Mouse (Mus musculus): ENCODE data around the gene Cdk13. TPM values are rescaled to one million over a fixed set of nuclear protein-coding genes. Genes with fewer than 3 reads are reported as not detected.

The Cdk13 gene
- polyA plus RNA-seq, 1 experiment: 34.0 TPM

DNA sequence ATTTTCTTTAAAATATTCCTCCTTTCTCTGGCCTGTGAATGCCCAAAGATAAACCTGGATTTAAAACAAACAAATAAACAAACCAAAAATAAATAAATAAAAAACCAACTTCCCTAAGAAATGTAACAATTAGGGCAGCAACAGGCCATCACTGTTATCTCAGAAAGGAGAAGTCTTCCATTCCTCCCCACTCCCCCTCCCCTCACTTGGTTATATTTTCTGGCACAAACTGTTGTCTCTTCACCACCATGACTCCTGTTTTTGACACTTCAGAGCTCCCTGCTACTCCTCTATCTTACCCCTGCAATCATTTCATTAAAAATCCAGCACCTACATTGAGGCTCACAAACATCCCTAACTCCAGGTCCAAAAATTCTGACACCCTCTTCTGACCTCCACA, 31.8 kb downstream of the Cdk13 start:
- no peaks in the 10 kb centered on the region for H3K9me3 ChIP-seq
- H3K4me3 ChIP-seq (replicated peaks): no peak overlapping the region
- no peaks in the 10 kb centered on the region for H3K27me3 ChIP-seq (replicated peaks)
- H3K4me1 ChIP-seq: peaks cover 25% of the 10 kb centered on the region
- H3K36me3 ChIP-seq (replicated peaks; ENCODE audit: low read length): peaks cover 26% of the 10 kb centered on the region
- no peak for TF ChIP-seq GATA1 (IDR thresholded peaks at IDR 0.05; ENCODE audit: borderline replicate concordance, low read length)
- no peak for TF ChIP-seq FLI1 (IDR thresholded peaks at IDR 0.05; ENCODE audit: low read length)

DNA sequence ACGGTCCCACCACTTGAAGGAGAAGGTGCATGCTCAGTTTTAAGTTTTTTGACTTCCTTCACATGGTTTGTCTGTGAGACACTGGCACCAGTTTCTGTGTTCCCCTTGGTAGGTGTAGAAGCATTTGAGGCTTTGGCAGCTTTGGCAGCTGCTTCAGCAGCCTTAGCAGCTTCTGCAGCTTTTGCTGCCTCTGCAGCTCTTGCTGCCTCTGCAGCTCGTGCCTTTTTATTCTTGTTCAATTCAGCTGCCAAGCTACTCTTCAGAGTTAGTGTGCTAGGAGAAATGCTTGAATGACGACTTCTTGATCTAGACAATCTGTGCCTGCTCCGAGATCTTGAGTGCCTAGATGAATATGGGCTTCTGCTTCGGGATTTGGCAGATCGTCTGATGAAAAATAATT, 32.3 kb downstream of the Cdk13 start:
- no peak overlapping the region for H3K4me3 ChIP-seq (replicated peaks)

DNA sequence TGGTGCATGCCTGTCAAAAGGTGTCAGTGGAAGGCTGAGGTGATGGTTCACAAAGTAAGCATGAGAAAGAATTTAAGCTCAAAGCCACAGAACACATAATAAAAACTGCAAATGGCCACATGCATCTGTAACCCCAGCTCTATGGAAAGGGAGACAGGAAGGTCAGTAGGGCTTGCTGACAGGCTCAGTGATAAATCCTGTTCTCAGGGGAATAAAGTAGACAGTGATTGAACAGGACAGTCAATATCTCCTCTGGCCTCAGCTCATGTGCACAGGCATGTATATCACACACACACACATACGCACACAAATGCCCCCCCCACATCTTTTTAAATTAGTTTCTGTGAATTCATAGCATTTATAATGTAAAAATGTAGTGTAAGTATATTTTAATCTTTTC, 42.5 kb downstream of the Cdk13 start:
- Histone ChIP-seq H3K4me1 (peaks cover 12% of the 10 kb centered on the region), H3K36me3 (replicated peaks; ENCODE audit: low read length) (peaks cover 63% of the 10 kb centered on the region), H3K9me3 (no peaks in the 10 kb centered on the region), H3K27me3 (replicated peaks) (no peaks in the 10 kb centered on the region), H3K4me3 (replicated peaks) (no peak overlapping the region)
- TF ChIP-seq FLI1 (IDR thresholded peaks at IDR 0.05; ENCODE audit: low read length) (no peak), GATA1 (IDR thresholded peaks at IDR 0.05; ENCODE audit: borderline replicate concordance, low read length) (no peak)

More for the DNA sequence above, 32.3 kb downstream of the Cdk13 start:
- TF ChIP-seq GATA1 (IDR thresholded peaks at IDR 0.05; ENCODE audit: borderline replicate concordance, low read length): no peak
- H3K4me1 ChIP-seq: peaks cover 25% of the 10 kb centered on the region
- H3K9me3 ChIP-seq: no peaks in the 10 kb centered on the region
- no peaks in the 10 kb centered on the region for H3K27me3 ChIP-seq (replicated peaks)
- H3K36me3 ChIP-seq (replicated peaks; ENCODE audit: low read length): peaks cover 22% of the 10 kb centered on the region

DNA sequence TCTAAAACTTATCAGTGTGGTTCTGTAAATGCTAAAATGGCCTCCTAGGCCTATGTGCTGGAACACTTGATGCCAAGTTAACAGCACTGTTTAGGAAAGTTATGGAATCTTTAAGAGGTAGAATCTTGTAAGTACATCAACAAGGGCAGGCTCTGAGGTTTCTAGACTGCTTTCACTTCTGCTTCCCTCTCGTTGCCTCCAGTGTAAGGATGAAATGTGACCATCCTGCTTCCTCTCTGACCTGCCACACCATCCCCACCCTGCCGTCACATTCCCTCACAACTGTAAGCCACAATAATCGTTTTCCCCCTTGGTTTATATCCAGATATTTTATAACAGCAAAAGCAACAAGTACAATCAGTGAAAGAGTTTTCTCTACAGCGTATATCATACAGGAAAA, 49.9 kb downstream of the Cdk13 start:
- TF ChIP-seq FLI1 (IDR thresholded peaks at IDR 0.05; ENCODE audit: low read length) (no peak), GATA1 (IDR thresholded peaks at IDR 0.05; ENCODE audit: borderline replicate concordance, low read length) (no peak)
- H3K4me1 ChIP-seq: peaks cover 8% of the 10 kb centered on the region
- peaks cover 36% of the 10 kb centered on the region for H3K36me3 ChIP-seq (replicated peaks; ENCODE audit: low read length)
- no peaks in the 10 kb centered on the region for H3K9me3 ChIP-seq
- H3K4me3 ChIP-seq (replicated peaks): peak overlapping the region; percentile 47
- H3K27me3 ChIP-seq (replicated peaks): no peaks in the 10 kb centered on the region

DNA sequence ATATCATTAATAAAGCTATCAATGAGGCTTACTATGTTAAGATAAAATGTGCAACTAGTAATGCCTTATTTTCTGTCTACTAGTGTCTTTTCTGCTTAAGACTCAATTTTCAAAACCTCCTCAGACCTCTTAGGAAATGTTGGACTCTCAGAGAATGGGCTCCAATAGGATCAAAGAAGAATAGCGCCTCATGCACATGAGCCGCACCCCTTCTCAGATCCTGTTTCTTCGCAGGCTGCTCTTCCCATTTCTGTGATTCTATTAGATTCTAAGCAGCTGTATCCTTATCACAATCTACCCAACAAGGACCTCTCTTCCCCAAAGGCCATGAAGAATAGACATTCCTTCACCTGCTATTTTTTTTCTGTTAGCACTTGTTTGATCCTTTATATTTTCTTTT, 76.1 kb downstream of the Cdk13 start:
- no peaks in the 10 kb centered on the region for H3K9me3 ChIP-seq
- H3K4me1 ChIP-seq: peaks cover 14% of the 10 kb centered on the region; the same call in 1 of the 2 replicates
- no peaks in the 10 kb centered on the region for H3K27me3 ChIP-seq (replicated peaks)
- no peak overlapping the region for H3K4me3 ChIP-seq (replicated peaks)
- H3K36me3 ChIP-seq (replicated peaks; ENCODE audit: low read length): peaks cover 57% of the 10 kb centered on the region
- TF ChIP-seq FLI1 (IDR thresholded peaks at IDR 0.05; ENCODE audit: low read length): no peak
- TF ChIP-seq GATA1 (IDR thresholded peaks at IDR 0.05; ENCODE audit: borderline replicate concordance, low read length): no peak

DNA sequence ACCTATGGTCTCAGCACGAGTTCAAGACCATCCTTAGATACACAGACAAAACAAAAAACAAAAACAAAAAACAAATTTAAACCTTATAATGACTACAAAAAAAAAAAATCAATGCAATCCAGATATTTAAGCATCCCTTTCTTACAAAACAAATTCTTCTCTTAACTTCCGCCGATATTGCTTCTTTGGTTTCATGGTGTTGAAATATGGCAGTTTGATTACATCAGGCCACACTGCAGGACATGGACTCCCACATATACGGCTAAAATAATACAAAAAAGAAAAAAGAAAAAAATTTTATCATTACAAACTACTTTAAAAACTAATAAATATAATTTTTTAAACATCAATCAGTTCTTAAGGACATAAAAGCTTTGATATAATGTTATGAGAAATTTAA, 77.0 kb downstream of the Cdk13 start:
- no peaks in the 10 kb centered on the region for H3K27me3 ChIP-seq (replicated peaks)
- no peak overlapping the region for H3K4me3 ChIP-seq (replicated peaks)
- peaks cover 60% of the 10 kb centered on the region for H3K36me3 ChIP-seq (replicated peaks; ENCODE audit: low read length)
- no peak for TF ChIP-seq GATA1 (IDR thresholded peaks at IDR 0.05; ENCODE audit: borderline replicate concordance, low read length)
- TF ChIP-seq FLI1 (IDR thresholded peaks at IDR 0.05; ENCODE audit: low read length): no peak
- no peaks in the 10 kb centered on the region for H3K9me3 ChIP-seq
- H3K4me1 ChIP-seq: peaks cover 14% of the 10 kb centered on the region; the same call in 1 of the 2 replicates

DNA sequence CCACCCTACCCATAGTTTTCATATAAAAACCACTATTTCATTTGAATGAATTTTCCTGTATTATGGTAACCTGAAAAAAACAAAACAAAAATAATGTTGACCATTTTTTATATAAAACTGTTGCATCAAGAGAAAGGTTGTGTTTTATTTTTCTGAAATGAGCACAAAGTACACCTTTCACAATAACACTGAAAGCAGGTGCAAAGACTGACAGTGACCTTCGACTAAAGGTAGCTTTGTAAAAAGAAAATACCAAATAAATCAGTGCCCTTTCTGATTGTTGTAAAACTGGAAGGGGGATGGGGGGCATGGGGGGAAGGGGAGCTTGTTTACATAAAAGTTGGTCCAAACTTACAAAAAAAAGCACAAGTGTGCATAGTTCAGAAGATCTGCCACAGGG, 87.5 kb downstream of the Cdk13 start:
- TF ChIP-seq FLI1 (IDR thresholded peaks at IDR 0.05; ENCODE audit: low read length) (no peak), GATA1 (IDR thresholded peaks at IDR 0.05; ENCODE audit: borderline replicate concordance, low read length) (no peak)
- H3K4me1 ChIP-seq: peaks cover 3% of the 10 kb centered on the region; the same call in 1 of the 2 replicates
- H3K27me3 ChIP-seq (replicated peaks): no peaks in the 10 kb centered on the region
- H3K4me3 ChIP-seq (replicated peaks): no peak overlapping the region
- peaks cover 80% of the 10 kb centered on the region for H3K36me3 ChIP-seq (replicated peaks; ENCODE audit: low read length)
- H3K9me3 ChIP-seq: no peaks in the 10 kb centered on the region

DNA sequence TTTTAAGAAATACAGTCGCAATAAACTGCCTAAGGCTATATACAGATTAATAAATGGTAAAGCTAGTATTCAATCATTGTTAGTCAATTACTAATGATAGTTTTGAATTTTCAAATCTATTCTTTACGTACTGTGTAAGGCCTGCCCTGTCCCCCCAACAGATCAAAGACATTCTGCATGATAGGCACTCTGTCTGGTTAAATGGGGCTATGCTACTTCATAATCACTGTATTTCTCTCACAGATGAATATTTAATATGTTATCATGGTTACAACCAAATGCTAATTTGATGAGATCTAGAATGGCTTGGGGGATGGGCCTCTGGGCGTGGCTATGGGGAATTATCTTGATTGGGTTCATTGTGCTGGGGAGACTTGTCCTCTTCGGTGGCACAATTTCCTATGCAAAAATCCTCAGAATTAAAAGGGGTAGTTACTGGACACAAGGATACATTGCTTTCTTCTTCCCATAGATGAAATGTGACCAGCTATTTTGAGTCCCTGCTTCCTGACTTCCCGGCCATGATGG, 96.0 kb downstream of the Cdk13 start:
- TF ChIP-seq FLI1 (IDR thresholded peaks at IDR 0.05; ENCODE audit: low read length) (no peak), GATA1 (IDR thresholded peaks at IDR 0.05; ENCODE audit: borderline replicate concordance, low read length) (no peak)
- no peaks in the 10 kb centered on the region for H3K27me3 ChIP-seq (replicated peaks)
- peaks cover 33% of the 10 kb centered on the region for H3K36me3 ChIP-seq (replicated peaks; ENCODE audit: low read length)
- no peak overlapping the region for H3K4me3 ChIP-seq (replicated peaks)
- peaks cover 10% of the 10 kb centered on the region; the same call in 1 of the 2 replicates for H3K4me1 ChIP-seq
- H3K9me3 ChIP-seq: no peaks in the 10 kb centered on the region

DNA sequence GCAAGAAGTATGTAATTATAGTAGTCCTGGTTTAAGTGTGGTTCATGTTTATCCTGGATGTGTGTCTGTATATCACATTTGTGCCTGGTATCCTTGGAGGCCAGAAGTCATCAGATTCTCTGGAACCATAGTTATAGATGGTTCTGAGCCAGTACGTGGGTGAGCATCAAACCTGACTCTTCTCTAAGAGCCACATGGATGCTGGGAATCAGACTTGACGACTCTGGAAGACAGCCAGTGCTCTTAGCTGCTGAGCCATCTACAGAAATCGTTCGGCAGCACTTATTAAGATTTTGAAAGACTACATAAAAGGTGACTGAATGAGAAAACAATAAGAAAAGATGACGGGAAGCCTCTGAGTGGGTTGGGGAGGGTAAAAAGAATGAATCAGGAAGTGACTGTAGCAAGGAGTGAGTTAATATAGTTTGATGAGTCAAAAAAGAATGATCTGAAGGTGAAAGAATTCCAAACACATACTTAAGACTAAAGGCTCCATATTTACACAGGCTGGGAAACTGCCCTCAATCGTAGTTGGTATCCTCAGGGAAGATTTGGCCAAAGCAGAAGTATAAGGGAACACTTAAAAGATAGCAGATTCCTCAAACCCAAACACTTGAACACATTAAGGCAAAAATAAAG, 99.6 kb downstream of the Cdk13 start:
- H3K4me3 ChIP-seq (replicated peaks): no peak overlapping the region
- TF ChIP-seq GATA1 (IDR thresholded peaks at IDR 0.05; ENCODE audit: borderline replicate concordance, low read length) (no peak), FLI1 (IDR thresholded peaks at IDR 0.05; ENCODE audit: low read length) (no peak)
- peaks cover 39% of the 10 kb centered on the region for H3K36me3 ChIP-seq (replicated peaks; ENCODE audit: low read length)
- H3K4me1 ChIP-seq: peaks cover 34% of the 10 kb centered on the region
- H3K27me3 ChIP-seq (replicated peaks): no peaks in the 10 kb centered on the region
- H3K9me3 ChIP-seq: no peaks in the 10 kb centered on the region

DNA sequence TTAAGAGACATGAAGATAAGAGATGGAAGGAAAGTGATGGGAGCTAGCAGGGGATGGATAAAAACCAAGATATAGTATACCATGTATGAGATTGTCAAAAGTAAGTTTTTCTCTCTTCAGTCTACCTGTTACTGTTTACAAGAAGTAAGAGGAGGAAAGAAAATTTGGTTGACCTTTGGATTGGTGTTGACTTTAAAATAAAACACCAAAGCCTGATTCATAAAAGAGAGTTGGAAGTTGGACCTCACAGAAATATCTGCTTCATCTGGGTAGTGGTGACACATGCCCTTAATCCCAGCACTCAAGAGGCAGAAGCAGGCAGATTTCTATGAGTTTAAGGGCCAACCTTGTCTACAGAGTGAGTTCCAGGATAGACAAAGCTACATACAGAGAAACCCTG, 102.6 kb downstream of the Cdk13 start:
- TF ChIP-seq FLI1 (IDR thresholded peaks at IDR 0.05; ENCODE audit: low read length) (no peak), GATA1 (IDR thresholded peaks at IDR 0.05; ENCODE audit: borderline replicate concordance, low read length) (no peak)
- H3K4me1 ChIP-seq: peaks cover 37% of the 10 kb centered on the region
- no peaks in the 10 kb centered on the region for H3K27me3 ChIP-seq (replicated peaks)
- no peak overlapping the region for H3K4me3 ChIP-seq (replicated peaks)
- no peaks in the 10 kb centered on the region for H3K9me3 ChIP-seq
- peaks cover 46% of the 10 kb centered on the region for H3K36me3 ChIP-seq (replicated peaks; ENCODE audit: low read length)
